14 mouse cellular contexts compared by ENCODE assay signal in genomic region chr10:17355476-17355875, GRCm38 (mm10).
DNase-seq lines count a peak whose midpoint lies in the region; ATAC-seq and TF ChIP-seq lines count a peak whose summit lies in the region.
"Had no signal": no experiment of that assay in that cellular context is flagged by ENCODE, and none has a peak within 500 bp of the region (broad histone marks: within the 10 kb centered on the region; RNA-seq: fewer than 3 reads in every experiment).

No protein-coding gene starts in this region.

- no peaks in the 10 kb centered on the region for H3K36me3 ChIP-seq in hindbrain, postnatal 0 days (ENCODE audit: insufficient read depth, low read length)
- no peaks in the 10 kb centered on the region for H3K36me3 ChIP-seq in hindbrain, embryonic 11.5 days (ENCODE audit: control insufficient read depth, insufficient read depth, low read length)
- H3K36me3 ChIP-seq in midbrain, postnatal 0 days (ENCODE audit: insufficient read depth, low read length) = no peaks in the 10 kb centered on the region
- H3K36me3 ChIP-seq in midbrain, embryonic 16.5 days (ENCODE audit: control insufficient read depth, insufficient read depth, low read length) = no peaks in the 10 kb centered on the region
- H3K36me3 ChIP-seq: hindbrain, embryonic 13.5 days; liver, embryonic 13.5 days; neural tube, embryonic 12.5 days had no signal

- no peak overlapping the region for H3K27ac ChIP-seq in hindbrain, postnatal 0 days
- H3K27ac ChIP-seq in hindbrain, embryonic 11.5 days (ENCODE audit: low read depth, low read length) = no peak overlapping the region
- H3K27ac ChIP-seq in midbrain, postnatal 0 days (ENCODE audit: low read depth, low read length) = no peak overlapping the region
- no peak overlapping the region for H3K27ac ChIP-seq in midbrain, embryonic 16.5 days (ENCODE audit: low read length)
- H3K27ac ChIP-seq: hindbrain, embryonic 13.5 days; liver, embryonic 13.5 days; neural tube, embryonic 12.5 days had no signal

- peaks cover 5% of the 10 kb centered on the region; the same call in 1 of the 2 replicates for H3K4me1 ChIP-seq in hindbrain, postnatal 0 days (ENCODE audit: insufficient read depth, low read length)
- H3K4me1 ChIP-seq in hindbrain, embryonic 11.5 days (replicated peaks; ENCODE audit: control insufficient read depth, insufficient read depth, low read length) = no peaks in the 10 kb centered on the region
- H3K4me1 ChIP-seq in midbrain, postnatal 0 days (ENCODE audit: insufficient read depth, low read length) = no peaks in the 10 kb centered on the region
- peaks cover 4% of the 10 kb centered on the region; the same call in 1 of the 2 replicates for H3K4me1 ChIP-seq in midbrain, embryonic 16.5 days (ENCODE audit: control insufficient read depth, insufficient read depth, low read length)
- H3K4me1 ChIP-seq: liver, embryonic 13.5 days; neural tube, embryonic 12.5 days had no signal

- no peak overlapping the region for H3K9ac ChIP-seq in hindbrain, postnatal 0 days (replicated peaks; ENCODE audit: low read length)
- no peak overlapping the region for H3K9ac ChIP-seq in hindbrain, embryonic 11.5 days (ENCODE audit: low read depth, low read length)
- no peak overlapping the region for H3K9ac ChIP-seq in midbrain, postnatal 0 days (replicated peaks; ENCODE audit: low read length, poor library complexity, severe bottlenecking)
- H3K9ac ChIP-seq in midbrain, embryonic 16.5 days (ENCODE audit: low read depth, low read length) = no peak overlapping the region
- H3K9ac ChIP-seq: hindbrain, embryonic 13.5 days; liver, embryonic 13.5 days; neural tube, embryonic 12.5 days had no signal

- no peaks in the 10 kb centered on the region for H3K9me3 ChIP-seq in hindbrain, postnatal 0 days (ENCODE audit: low read length)
- H3K9me3 ChIP-seq in hindbrain, embryonic 11.5 days (ENCODE audit: control insufficient read depth, low read length) = no peaks in the 10 kb centered on the region
- no peaks in the 10 kb centered on the region for H3K9me3 ChIP-seq in midbrain, postnatal 0 days (ENCODE audit: low read length)
- no peaks in the 10 kb centered on the region for H3K9me3 ChIP-seq in midbrain, embryonic 16.5 days (replicated peaks; ENCODE audit: control insufficient read depth, low read length, poor library complexity, severe bottlenecking)
- H3K9me3 ChIP-seq: hindbrain, embryonic 13.5 days; liver, embryonic 13.5 days; neural tube, embryonic 12.5 days had no signal

- H3K27me3 ChIP-seq in hindbrain, postnatal 0 days (ENCODE audit: insufficient read depth, low read length) = no peaks in the 10 kb centered on the region
- H3K27me3 ChIP-seq in hindbrain, embryonic 11.5 days (ENCODE audit: control insufficient read depth, insufficient read depth, low read length) = no peaks in the 10 kb centered on the region
- H3K27me3 ChIP-seq in midbrain, postnatal 0 days (ENCODE audit: insufficient read depth, low read length) = no peaks in the 10 kb centered on the region
- H3K27me3 ChIP-seq in midbrain, embryonic 16.5 days (ENCODE audit: control insufficient read depth, insufficient read depth, low read depth, low read length) = no peaks in the 10 kb centered on the region
- H3K27me3 ChIP-seq: hindbrain, embryonic 13.5 days; liver, embryonic 13.5 days; neural tube, embryonic 12.5 days had no signal

- H3K4me3 ChIP-seq in hindbrain, postnatal 0 days (ENCODE audit: low read length) = no peak overlapping the region
- no peak overlapping the region for H3K4me3 ChIP-seq in hindbrain, embryonic 11.5 days (ENCODE audit: low read depth, low read length)
- no peak overlapping the region for H3K4me3 ChIP-seq in midbrain, postnatal 0 days (ENCODE audit: low read depth, low read length)
- H3K4me3 ChIP-seq in midbrain, embryonic 16.5 days (ENCODE audit: low read depth, low read length) = no peak overlapping the region
- H3K4me3 ChIP-seq: hindbrain, embryonic 13.5 days; liver, embryonic 13.5 days; neural tube, embryonic 12.5 days had no signal

- peak; percentile 12 for DNase-seq in embryo, embryonic 9.5 days (ENCODE audit: extremely low spot score)
- no peak for DNase-seq in embryo, embryonic 11 days
- DNase-seq in hindbrain, postnatal 0 days (ENCODE audit: low spot score) = peak; percentile 42
- no peak for DNase-seq in hindbrain, embryonic 11.5 days (ENCODE audit: low spot score)
- peak; percentile 44 for DNase-seq in midbrain, postnatal 0 days (ENCODE audit: low spot score)
- DNase-seq in lung, postnatal 25 days (ENCODE audit: low spot score) = peak; percentile 46
- no peak for DNase-seq in layer of hippocampus, adult 11-12 months (ENCODE audit: low spot score)
- DNase-seq: cerebellum, postnatal 14 days; liver, embryonic 13.5 days; right cerebral cortex, adult 18-20 months; thymus, postnatal 14 days had no signal

- no peak overlapping the region for H3K4me2 ChIP-seq in hindbrain, postnatal 0 days (ENCODE audit: low read depth, low read length)
- H3K4me2 ChIP-seq in hindbrain, embryonic 11.5 days (replicated peaks; ENCODE audit: low read depth, low read length) = no peak overlapping the region
- H3K4me2 ChIP-seq in midbrain, postnatal 0 days (ENCODE audit: low read depth, low read length, poor library complexity, severe bottlenecking) = no peak overlapping the region
- H3K4me2 ChIP-seq in midbrain, embryonic 16.5 days (ENCODE audit: low read length) = no peak overlapping the region
- H3K4me2 ChIP-seq: hindbrain, embryonic 13.5 days; liver, embryonic 13.5 days; neural tube, embryonic 12.5 days had no signal

- 36% methylated on average over 4 of the region's 4 CpGs for WGBS in hindbrain, postnatal 0 days
- 47% methylated on average over 4 of the region's 4 CpGs for WGBS in hindbrain, embryonic 11.5 days
- WGBS in midbrain, postnatal 0 days = 36% methylated on average over 4 of the region's 4 CpGs
- WGBS in midbrain, embryonic 16.5 days = 29% methylated on average over 4 of the region's 4 CpGs

- no peak for TF ChIP-seq CTCF in hindbrain, postnatal 0 days (IDR thresholded peaks at IDR 0.05; ENCODE audit: low read depth)
- TF ChIP-seq CTCF in midbrain, postnatal 0 days (IDR thresholded peaks at IDR 0.05) = no peak

- peak; percentile 15; the same call in 1 of the 2 replicates for ATAC-seq in hindbrain, postnatal 0 days
- ATAC-seq in hindbrain, embryonic 11.5 days (ENCODE audit: low FRiP score) = no peak
- no peak for ATAC-seq in midbrain, postnatal 0 days (ENCODE audit: low FRiP score)
- no peak for ATAC-seq in midbrain, embryonic 16.5 days

Comparison
In these comparisons a context has a peak if more than half of its experiments do, and no peak if none do; other contexts are left out.
1. DNase-seq: peak in embryo, embryonic 9.5 days (single experiment), hindbrain, postnatal 0 days (single experiment), midbrain, postnatal 0 days (single experiment) and lung, postnatal 25 days (single experiment); none in embryo, embryonic 11 days (single experiment), hindbrain, embryonic 11.5 days (single experiment) and layer of hippocampus, adult 11-12 months (single experiment).